ENCODE assay signal across 27 mouse cellular contexts in genomic region chr8:111682521-111682920, GRCm38 (mm10). TPM values are rescaled to one million over a fixed set of nuclear protein-coding genes. Genes with fewer than 3 reads are reported as not detected.
DNase-seq lines count a peak whose midpoint lies in the region; ATAC-seq and TF ChIP-seq lines count a peak whose summit lies in the region.
"Had no signal": no experiment of that assay in that cellular context is flagged by ENCODE, and none has a peak within 500 bp of the region (broad histone marks: within the 10 kb centered on the region; RNA-seq: fewer than 3 reads in every experiment).

No protein-coding gene starts in this region.

- DNase-seq in A20 (ENCODE audit: low read depth, low spot score) (peak; percentile 29), ES-E14 (ENCODE audit: low read depth, low spot score) (peak; percentile 43), ZHBTc4 (ENCODE audit: low read depth, low spot score) (peak; percentile 68)
- no peak for DNase-seq in heart, postnatal 25 days (ENCODE audit: low spot score)
- DNase-seq in layer of hippocampus, postnatal 14 days (ENCODE audit: low spot score in 2 of 2), result no peak
- DNase-seq: adrenal gland, adult 2 months; adrenal gland, postnatal 10 days; adrenal gland, postnatal 25 days; cerebellum, adult 11 months; cerebellum, adult 18-20 months; cerebellum, adult 8-10 months; cerebellum, adult 9-11 months; cerebellum, postnatal 14 days; cerebellum, postnatal 36 days; embryo, embryonic 11 days had no signal

- WGBS in hindbrain, embryonic 12.5 days, result 33% methylated on average over 9 of the region's 9 CpGs

- H3K4me2 ChIP-seq in hindbrain, embryonic 12.5 days (replicated peaks), result no peak overlapping the region
- H3K4me2 ChIP-seq: embryonic facial prominence, embryonic 13.5 days; embryonic facial prominence, embryonic 15.5 days; forebrain, embryonic 12.5 days had no signal

- no peak overlapping the region for H3K27ac ChIP-seq in ES-E14 (ENCODE audit: insufficient read depth, low read depth, low read length, poor library complexity, severe bottlenecking)
- no peak overlapping the region for H3K27ac ChIP-seq in hindbrain, embryonic 12.5 days
- H3K27ac ChIP-seq: embryonic facial prominence, embryonic 13.5 days; embryonic facial prominence, embryonic 15.5 days; forebrain, embryonic 10.5 days; forebrain, embryonic 12.5 days had no signal

- H3K9me3 ChIP-seq in ES-E14 (ENCODE audit: control insufficient read depth, insufficient read depth, low read depth, low read length), result no peaks in the 10 kb centered on the region
- H3K9me3 ChIP-seq in hindbrain, embryonic 12.5 days (replicated peaks), result no peaks in the 10 kb centered on the region
- H3K9me3 ChIP-seq: embryonic facial prominence, embryonic 13.5 days; embryonic facial prominence, embryonic 15.5 days; forebrain, embryonic 10.5 days; forebrain, embryonic 12.5 days had no signal

- no peaks in the 10 kb centered on the region for H3K36me3 ChIP-seq in ES-E14 (ENCODE audit: control insufficient read depth, insufficient read depth, low read length, poor library complexity, severe bottlenecking)
- no peaks in the 10 kb centered on the region for H3K36me3 ChIP-seq in hindbrain, embryonic 12.5 days
- H3K36me3 ChIP-seq: embryonic facial prominence, embryonic 13.5 days; embryonic facial prominence, embryonic 15.5 days; forebrain, embryonic 10.5 days; forebrain, embryonic 12.5 days had no signal

- in situ Hi-C loops in ES-E14 (cut with MboI; ENCODE audit: low sequenced_read_pairs in 2 of 2, unreplicated experiment in 2 of 2), result no loop called here

- no peak overlapping the region for H3K4me3 ChIP-seq in ES-E14 (ENCODE audit: insufficient read depth in 1 of 2, low read depth in 1 of 2, low read length in 2 of 2, poor library complexity in 1 of 2, severe bottlenecking in 1 of 2)
- H3K4me3 ChIP-seq in hindbrain, embryonic 12.5 days, result no peak overlapping the region
- H3K4me3 ChIP-seq: embryonic facial prominence, embryonic 13.5 days; embryonic facial prominence, embryonic 15.5 days; erythroblast, embryonic 14.5 days; forebrain, embryonic 10.5 days; forebrain, embryonic 12.5 days had no signal

- H3K27me3 ChIP-seq in hindbrain, embryonic 12.5 days, result no peaks in the 10 kb centered on the region
- H3K27me3 ChIP-seq: embryonic facial prominence, embryonic 13.5 days; embryonic facial prominence, embryonic 15.5 days; forebrain, embryonic 12.5 days had no signal

- ATAC-seq in megakaryocyte-erythroid progenitor cell, adult 5-6 weeks (replicated peaks; ENCODE audit: low FRiP score, low TSS enrichment, poor library complexity, severe bottlenecking), result 0 out of 2 replicates have a peak, but pooled peaks have one; percentile 38
- ATAC-seq in hindbrain, embryonic 12.5 days (ENCODE audit: low FRiP score), result no peak
- ATAC-seq: forebrain, embryonic 14.5 days; forebrain, embryonic 16.5 days had no signal

- no peaks in the 10 kb centered on the region for H3K4me1 ChIP-seq in ES-E14 (ENCODE audit: control insufficient read depth in 2 of 2, insufficient read depth in 2 of 2, low read length in 2 of 2, poor library complexity in 1 of 2)
- H3K4me1 ChIP-seq in hindbrain, embryonic 12.5 days, result no peaks in the 10 kb centered on the region
- H3K4me1 ChIP-seq: embryonic facial prominence, embryonic 13.5 days; embryonic facial prominence, embryonic 15.5 days; forebrain, embryonic 10.5 days; forebrain, embryonic 12.5 days had no signal

- H3K9ac ChIP-seq in ES-E14 (ENCODE audit: insufficient read depth, low read depth, low read length, poor library complexity, severe bottlenecking), result no peak overlapping the region
- no peak overlapping the region for H3K9ac ChIP-seq in hindbrain, embryonic 12.5 days
- H3K9ac ChIP-seq: embryonic facial prominence, embryonic 13.5 days; embryonic facial prominence, embryonic 15.5 days; forebrain, embryonic 12.5 days had no signal

- intact Hi-C loops in heart, postnatal 25 days (cut with DNase I), result no loop called here

TF ChIP-seq in ES-E14, 5 proteins besides CTCF, POLR2A, EP300 and RAD21:
- TF ChIP-seq CHD2 (IDR thresholded peaks at IDR 0.05; ENCODE audit: low read depth, low read length) (no peak), ZNF384 (IDR thresholded peaks at IDR 0.05; ENCODE audit: low read depth, low read length) (no peak), ZC3H11A (IDR thresholded peaks at IDR 0.05; ENCODE audit: borderline replicate concordance, low read depth, low read length) (no peak), MAFK (IDR thresholded peaks at IDR 0.05; ENCODE audit: insufficient read depth, low read depth, low read length) (no peak), HCFC1 (IDR thresholded peaks at IDR 0.05; ENCODE audit: borderline replicate concordance, insufficient read depth, low read length) (no peak)

RNA-seq across cellular contexts. Expression of gene Ctrb1, which starts 8.3 kb away (rescaled TPM):
- 0.22 and 0.48 TPM in 2 replicates for total RNA-seq in ES-E14 (2012; rRNA removed)
- total RNA-seq in megakaryocyte-erythroid progenitor cell, adult 5-6 weeks (2014; fragmentation: Nextera tagmentation), result not detected in 2 replicates
- total RNA-seq in megakaryocyte-erythroid progenitor cell, adult 5-6 weeks (2017), result not detected in 2 replicates
- not detected for total RNA-seq in heart, postnatal 25 days (2021)
- total RNA-seq in layer of hippocampus, postnatal 14 days (2021), result not detected
- polyA plus RNA-seq in hindbrain, embryonic 12.5 days (2016; fragmentation: Nextera tagmentation; extraction: Ambion mirVana), result not detected in 2 replicates
- total RNA-seq: adrenal gland, postnatal 25 days; common myeloid progenitor, adult 5-6 weeks; MEL had no signal
- polyA plus RNA-seq: embryonic facial prominence, embryonic 11.5 days; embryonic facial prominence, embryonic 13.5 days; erythroblast, embryonic 14.5 days; forebrain, embryonic 10.5 days; forebrain, embryonic 12.5 days; forebrain, embryonic 14.5 days; forebrain, embryonic 16.5 days had no signal

RNA-seq across cellular contexts. Expression of gene Zfp1, which starts 39.3 kb away (rescaled TPM):
- 18.0 and 18.7 TPM in 2 replicates for total RNA-seq in ES-E14 (2012; rRNA removed)
- 13.5 and 13.9 TPM in 2 replicates for total RNA-seq in megakaryocyte-erythroid progenitor cell, adult 5-6 weeks (2014; fragmentation: Nextera tagmentation)
- 3.6 and 11.5 TPM in 2 replicates for total RNA-seq in megakaryocyte-erythroid progenitor cell, adult 5-6 weeks (2017)
- 1 to 10 TPM; 7.4 to 7.5 TPM for total RNA-seq in heart, postnatal 25 days (2021)
- total RNA-seq in layer of hippocampus, postnatal 14 days (2021), result 10 to 100 TPM; 21.2 to 22.7 TPM
- 24.8 and 26.2 TPM in 2 replicates for polyA plus RNA-seq in hindbrain, embryonic 12.5 days (2016; fragmentation: Nextera tagmentation; extraction: Ambion mirVana)

RNA-seq across cellular contexts. Expression of gene Ldhd, which starts 52.3 kb away (rescaled TPM):
- 0.49 and 1.5 TPM in 2 replicates for total RNA-seq in ES-E14 (2012; rRNA removed)
- total RNA-seq in megakaryocyte-erythroid progenitor cell, adult 5-6 weeks (2014; fragmentation: Nextera tagmentation), result 0.15 and 1.1 TPM in 2 replicates
- 0.09 and 0.15 TPM in 2 replicates for total RNA-seq in megakaryocyte-erythroid progenitor cell, adult 5-6 weeks (2017)
- 10 to 100 TPM; 25.1 to 28.1 TPM for total RNA-seq in heart, postnatal 25 days (2021)
- 1 to 10 TPM; 4.6 to 6.2 TPM for total RNA-seq in layer of hippocampus, postnatal 14 days (2021)
- 0.29 and 0.50 TPM in 2 replicates for polyA plus RNA-seq in hindbrain, embryonic 12.5 days (2016; fragmentation: Nextera tagmentation; extraction: Ambion mirVana)
- polyA plus RNA-seq: embryonic facial prominence, embryonic 11.5 days; erythroblast, embryonic 14.5 days; forebrain, embryonic 10.5 days had no signal

Comparison
In these comparisons a context has a peak if more than half of its experiments do, and no peak if none do; other contexts are left out.
1. DNase-seq: peak in A20 (single experiment), ES-E14 (single experiment) and ZHBTc4 (single experiment); none in heart, postnatal 25 days (single experiment) and layer of hippocampus, postnatal 14 days (0 of 2).